Mouse (Mus musculus) stomach, postnatal 0 days (tissue): ENCODE results near the gene Usp19.

Experiments
- CTCF ChIP-seq: IDR thresholded peaks from 2 replicates; pipeline ENCODE4 v1.5.1; 2016; ENCODE audit warnings: antibody characterized with exemption, low read depth, mild to moderate bottlenecking, moderate library complexity
- EP300 ChIP-seq: optimal IDR thresholded peaks from 2 replicates; pipeline ENCODE3; 2016; ENCODE audit warnings: antibody characterized with exemption

DNA sequence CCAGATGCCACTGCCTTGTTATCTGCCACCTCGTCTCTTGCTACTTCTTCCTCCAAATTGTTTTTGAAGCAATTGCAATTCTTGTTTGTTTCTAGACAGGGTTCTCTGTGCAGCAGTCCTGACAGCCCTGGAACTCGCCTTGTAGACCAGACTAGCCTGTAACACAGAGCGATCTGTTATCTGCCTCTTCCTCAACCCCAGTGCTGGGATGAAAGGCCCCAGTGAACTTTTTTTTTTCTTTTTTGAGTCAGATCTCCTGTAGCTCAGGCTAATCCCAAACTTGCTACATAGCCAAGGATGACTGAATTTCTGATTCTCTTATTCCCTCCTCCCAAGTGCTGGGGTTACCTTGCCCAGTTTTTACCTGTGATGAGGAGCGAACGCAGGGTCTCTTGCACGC lies 36.0 kb upstream of the Usp19 start:
- TF ChIP-seq CTCF (no peak), EP300 (no peak)
